Mouse (Mus musculus) ES-Bruce4 (cell line): ENCODE results near the gene Ldlrap1. TPM values are rescaled to one million over a fixed set of nuclear protein-coding genes. Genes with fewer than 3 reads are reported as not detected.

Experiments used
- H3K27ac ChIP-seq: 2 replicates; pipeline ENCODE4 v1.5.1; 2012; ENCODE audit warnings: low read length, inconsistent platforms; ENCODE audit not compliant: insufficient read depth
- H3K27me3 ChIP-seq: 2 replicates; pipeline ENCODE4 v1.6.1; 2012; ENCODE audit warnings: mild to moderate bottlenecking, low read length, inconsistent platforms; ENCODE audit not compliant: control insufficient read depth, poor library complexity, insufficient read depth, severe bottlenecking
- H3K36me3 ChIP-seq: 2 replicates; pipeline ENCODE4 v1.6.1; 2012; ENCODE audit warnings: inconsistent platforms, mild to moderate bottlenecking, low read length, moderate library complexity; ENCODE audit not compliant: control insufficient read depth, poor library complexity, insufficient read depth, severe bottlenecking
- H3K4me1 ChIP-seq: one replicate; pipeline ENCODE4 v1.8.1; 2011; ENCODE audit warnings: low read length; ENCODE audit not compliant: control insufficient read depth, insufficient read depth
- H3K4me3 ChIP-seq: 2 replicates; pipeline ENCODE4 v1.5.1; 2011; ENCODE audit warnings: low read depth, mild to moderate bottlenecking, low read length
- H3K9ac ChIP-seq: 2 replicates; pipeline ENCODE4 v1.6.1; 2012; ENCODE audit warnings: low read depth, mild to moderate bottlenecking, inconsistent platforms; ENCODE audit not compliant: poor library complexity, severe bottlenecking
- H3K9me3 ChIP-seq: replicated peaks from 2 replicates; pipeline ENCODE4 v1.6.1; 2012; ENCODE audit warnings: mild to moderate bottlenecking, low read length, inconsistent platforms; ENCODE audit not compliant: control insufficient read depth, poor library complexity, insufficient read depth, severe bottlenecking
- CTCF ChIP-seq: IDR thresholded peaks from one replicate; pipeline ENCODE4 v1.8.1; 2011; ENCODE audit warnings: low read depth, low read length
- EP300 ChIP-seq: IDR thresholded peaks from 2 replicates; pipeline ENCODE4 v1.6.1; 2011; ENCODE audit warnings: low read depth, low read length; ENCODE audit not compliant: insufficient read depth
- POLR2A ChIP-seq: IDR thresholded peaks from one replicate; pipeline ENCODE4 v1.8.1; 2011; ENCODE audit warnings: low read length; ENCODE audit not compliant: insufficient read depth
- polyA plus RNA-seq: library from polyadenylated mRNA; stranded (reverse); fragments of >200 nt; gene quantifications from 2 replicates; pipeline ENCODE4 v1.2.4, GENCODE M21; 2011; ENCODE audit warnings: low read depth; ENCODE audit not compliant: missing spikeins, insufficient read depth, insufficient read length

The Ldlrap1 gene
- polyA plus RNA-seq, result 16.8 and 18.9 TPM in 2 replicates

GRCm38 (mm10) chr4:134767426-134768225 is at the start of gene Ldlrap1:
Ldlrap1 (minus strand) TSS chr4:134768024.
- peak within 1 kb of the TSS; percentile 83 for H3K4me3 ChIP-seq
- H3K9ac ChIP-seq, result peak within 1 kb of the TSS; percentile 84
- no peaks in the 10 kb centered on the region for H3K4me1 ChIP-seq
- TF ChIP-seq POLR2A, result no peak
- no peak for TF ChIP-seq EP300
- TF ChIP-seq CTCF, result no peak
- no peaks in the 10 kb centered on the region for H3K9me3 ChIP-seq
- H3K36me3 ChIP-seq, result no peaks in the 10 kb centered on the region
- no peaks in the 10 kb centered on the region for H3K27me3 ChIP-seq
- H3K27ac ChIP-seq, result no peak within 1 kb of the TSS

- Histone ChIP-seq H3K4me1 (peaks cover 5% of the 10 kb centered on the region), H3K27ac (peak overlapping the region; percentile 27; the same call in 1 of the 2 replicates), H3K9me3 (no peaks in the 10 kb centered on the region), H3K36me3 (peaks cover 29% of the 10 kb centered on the region), H3K27me3 (no peaks in the 10 kb centered on the region), H3K9ac (no peak overlapping the region), H3K4me3 (no peak overlapping the region)
- TF ChIP-seq CTCF (no peak), POLR2A (no peak), EP300 (no peak)
Measured at GRCm38 (mm10) chr4:134814229-134814571, 46.4 kb upstream of the Ldlrap1 start.

- Histone ChIP-seq H3K4me3 (no peak overlapping the region), H3K9ac (no peak overlapping the region), H3K36me3 (peaks cover 33% of the 10 kb centered on the region), H3K4me1 (peaks cover 4% of the 10 kb centered on the region), H3K9me3 (no peaks in the 10 kb centered on the region), H3K27me3 (no peaks in the 10 kb centered on the region), H3K27ac (peak overlapping the region; percentile 27)
- TF ChIP-seq CTCF, result no peak
- no peak for TF ChIP-seq EP300
Measured at GRCm38 (mm10) chr4:134813406-134814228, 45.8 kb upstream of the Ldlrap1 start.

GRCm38 (mm10) chr4:134804765-134805164 is 36.9 kb upstream of the Ldlrap1 start:
- Histone ChIP-seq H3K36me3 (peaks cover 37% of the 10 kb centered on the region), H3K27me3 (no peaks in the 10 kb centered on the region), H3K4me1 (no peaks in the 10 kb centered on the region), H3K27ac (no peak overlapping the region), H3K4me3 (no peak overlapping the region), H3K9ac (no peak overlapping the region), H3K9me3 (no peaks in the 10 kb centered on the region)
- TF ChIP-seq CTCF (no peak), POLR2A (no peak), EP300 (no peak)

- peaks cover 26% of the 10 kb centered on the region for H3K36me3 ChIP-seq
- no peak overlapping the region for H3K4me3 ChIP-seq
- H3K9ac ChIP-seq, result no peak overlapping the region
- no peaks in the 10 kb centered on the region for H3K27me3 ChIP-seq
- no peak overlapping the region for H3K27ac ChIP-seq
- TF ChIP-seq EP300 (no peak), CTCF (no peak), POLR2A (no peak)
- no peaks in the 10 kb centered on the region for H3K9me3 ChIP-seq
- no peaks in the 10 kb centered on the region for H3K4me1 ChIP-seq
Measured at GRCm38 (mm10) chr4:134802765-134803164, 34.9 kb upstream of the Ldlrap1 start.

- no peak overlapping the region for H3K27ac ChIP-seq
- H3K4me3 ChIP-seq, result no peak overlapping the region
- H3K4me1 ChIP-seq, result no peaks in the 10 kb centered on the region
- H3K9ac ChIP-seq, result no peak overlapping the region
- TF ChIP-seq EP300 (no peak), CTCF (no peak), POLR2A (no peak)
- peaks cover 26% of the 10 kb centered on the region for H3K36me3 ChIP-seq
- no peaks in the 10 kb centered on the region for H3K27me3 ChIP-seq
- H3K9me3 ChIP-seq, result no peaks in the 10 kb centered on the region
Measured at GRCm38 (mm10) chr4:134802155-134802554, 34.3 kb upstream of the Ldlrap1 start.
